In the genomic region with DNA sequence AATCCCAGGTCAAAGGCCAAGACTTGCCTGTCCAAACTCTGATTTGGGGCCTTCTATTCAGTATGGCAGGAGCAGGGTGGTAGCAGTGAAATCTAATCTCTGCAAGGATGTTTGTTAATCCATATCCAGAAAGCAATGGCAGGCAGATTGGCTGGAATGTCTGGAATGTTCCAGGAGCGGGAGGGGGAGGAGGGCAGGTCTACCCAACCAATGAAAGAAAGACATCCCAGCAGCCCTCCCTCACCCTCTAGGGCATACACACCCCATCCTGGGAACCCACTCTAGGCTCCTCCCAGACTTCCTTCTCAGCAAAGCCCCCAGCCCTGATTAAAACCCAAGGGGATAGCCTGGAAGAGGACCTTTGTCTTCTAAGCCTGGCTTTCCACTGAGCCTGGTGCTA, we compare ENCODE assay signal across 11 mouse cellular contexts. TPM values are rescaled to one million over a fixed set of nuclear protein-coding genes. Genes with fewer than 3 reads are reported as not detected.
DNase-seq lines count a peak whose midpoint lies in the region; ATAC-seq and TF ChIP-seq lines count a peak whose summit lies in the region.
"Had no signal": no experiment of that assay in that cellular context is flagged by ENCODE, and none has a peak within 500 bp of the region (broad histone marks: within the 10 kb centered on the region; RNA-seq: fewer than 3 reads in every experiment).

No protein-coding gene starts in this region.

- WGBS in heart, embryonic 12.5 days = 25% methylated on average over 1 of the region's 1 CpGs
- 43% methylated on average over 1 of the region's 1 CpGs for WGBS in lung, postnatal 0 days

- no peak for TF ChIP-seq POLR2A in brain, embryonic 14.5 days (IDR thresholded peaks at IDR 0.05; ENCODE audit: borderline replicate concordance, extremely low read depth, insufficient read depth, insufficient read length, poor library complexity, severe bottlenecking)

- peak; percentile 83 for ATAC-seq in heart, embryonic 12.5 days (ENCODE audit: insufficient number of reproducible peaks, low FRiP score)
- ATAC-seq in lung, postnatal 0 days = peak; percentile 88

- peak; percentile 61 for TF ChIP-seq EP300 in lung, postnatal 0 days (IDR thresholded peaks at IDR 0.05)

- H3K36me3 ChIP-seq in heart, embryonic 12.5 days = peaks cover 33% of the 10 kb centered on the region
- no peaks in the 10 kb centered on the region for H3K36me3 ChIP-seq in lung, postnatal 0 days (ENCODE audit: insufficient read depth, low read length)

- H3K27me3 ChIP-seq in heart, embryonic 12.5 days (replicated peaks) = no peaks in the 10 kb centered on the region
- no peaks in the 10 kb centered on the region for H3K27me3 ChIP-seq in lung, postnatal 0 days (replicated peaks; ENCODE audit: insufficient read depth, low read length)

- peak overlapping the region; percentile 21 for H3K4me3 ChIP-seq in heart, embryonic 12.5 days
- no peak overlapping the region for H3K4me3 ChIP-seq in lung, postnatal 0 days (ENCODE audit: low read depth, low read length)
- H3K4me3 ChIP-seq: erythroblast, embryonic 14.5 days; megakaryocyte, embryonic 14.5 days had no signal

- peaks cover 46% of the 10 kb centered on the region for H3K4me1 ChIP-seq in heart, embryonic 12.5 days (replicated peaks)
- peaks cover 9% of the 10 kb centered on the region; the same call in 1 of the 2 replicates for H3K4me1 ChIP-seq in lung, postnatal 0 days (ENCODE audit: insufficient read depth, low read depth, low read length)
- H3K4me1 ChIP-seq: megakaryocyte, embryonic 14.5 days had no signal

- H3K9ac ChIP-seq in heart, embryonic 12.5 days = peak overlapping the region; percentile 40; the same call in 1 of the 2 replicates
- no peak overlapping the region for H3K9ac ChIP-seq in lung, postnatal 0 days (replicated peaks; ENCODE audit: low read depth)

- no peak for TF ChIP-seq CTCF in brain, embryonic 14.5 days (IDR thresholded peaks at IDR 0.05; ENCODE audit: borderline replicate concordance, extremely low read depth, insufficient read depth, insufficient read length)
- no peak for TF ChIP-seq CTCF in lung, postnatal 0 days (IDR thresholded peaks at IDR 0.05)

- peak overlapping the region; percentile 86 for H3K27ac ChIP-seq in heart, embryonic 12.5 days (ENCODE audit: poor library complexity, severe bottlenecking)
- peak overlapping the region; percentile 38; the same call in 1 of the 2 replicates for H3K27ac ChIP-seq in lung, postnatal 0 days (ENCODE audit: low read length)

- peak overlapping the region; percentile 49 for H3K4me2 ChIP-seq in heart, embryonic 12.5 days
- peak overlapping the region; percentile 25 for H3K4me2 ChIP-seq in lung, postnatal 0 days (replicated peaks; ENCODE audit: low read depth, low read length)

- H3K9me3 ChIP-seq in heart, embryonic 12.5 days (replicated peaks) = no peaks in the 10 kb centered on the region
- no peaks in the 10 kb centered on the region for H3K9me3 ChIP-seq in lung, postnatal 0 days (ENCODE audit: low read length)
- H3K9me3 ChIP-seq: megakaryocyte, embryonic 14.5 days had no signal

- no peak for DNase-seq in heart, adult 8-10 months (ENCODE audit: low spot score)
- DNase-seq in brain, embryonic 14.5 days (ENCODE audit: low read depth) = peak; percentile 44
- peak; percentile 45 to 48 for DNase-seq in kidney, adult 8-10 months
- DNase-seq in lung, postnatal 0 days (ENCODE audit: low spot score) = peak; percentile 79
- DNase-seq in left cerebral cortex, adult 11 months (ENCODE audit: low spot score) = no peak
- no peak for DNase-seq in B cell, adult 2 months
- no peak for DNase-seq in left cerebral cortex, adult 8-10 months (ENCODE audit: low spot score in 2 of 2)

RNA-seq across cellular contexts. Expression of gene Igf2bp1, which starts 23.3 kb away (rescaled TPM):
- 63.2 and 66.9 TPM in 2 replicates for polyA plus RNA-seq in heart, embryonic 12.5 days (2016; fragmentation: Nextera tagmentation; extraction: Ambion mirVana)
- under 1 TPM in 2 of 4 experiments, not detected in 2; 0.03 TPM for total RNA-seq in heart, adult 8-10 months (2022)
- 11.9 and 13.4 TPM in 2 replicates for polyA plus RNA-seq in brain, embryonic 14.5 days (2012; rRNA removed)
- polyA plus RNA-seq in lung, postnatal 0 days (2015; fragmentation: Nextera tagmentation; extraction: Ambion mirVana) = 4.3 and 6.1 TPM in 2 replicates
- under 1 TPM in 1 of 4 experiments, not detected in 3; 0.20 TPM for total RNA-seq in left cerebral cortex, adult 8-10 months (2022)

RNA-seq across cellular contexts. Expression of gene Gip, which starts 41.9 kb away (rescaled TPM):
- not detected in 2 replicates for polyA plus RNA-seq in heart, embryonic 12.5 days (2016; fragmentation: Nextera tagmentation; extraction: Ambion mirVana)
- not detected for total RNA-seq in heart, adult 8-10 months (2022)
- polyA plus RNA-seq in brain, embryonic 14.5 days (2012; rRNA removed) = not detected in 2 replicates
- not detected in 2 replicates for polyA plus RNA-seq in lung, postnatal 0 days (2015; fragmentation: Nextera tagmentation; extraction: Ambion mirVana)
- not detected for total RNA-seq in left cerebral cortex, adult 8-10 months (2022)
- total RNA-seq: CH12.LX had no signal
- polyA plus RNA-seq: erythroblast, embryonic 14.5 days had no signal

RNA-seq across cellular contexts. Expression of gene Snf8, which starts 52.2 kb away (rescaled TPM):
- polyA plus RNA-seq in heart, embryonic 12.5 days (2016; fragmentation: Nextera tagmentation; extraction: Ambion mirVana) = 76.0 and 78.9 TPM in 2 replicates
- total RNA-seq in heart, adult 8-10 months (2022) = 10 to 100 TPM; 41.5 to 49.4 (median 46.7) TPM
- polyA plus RNA-seq in brain, embryonic 14.5 days (2012; rRNA removed) = 52.7 and 60.8 TPM in 2 replicates
- 72.9 and 77.9 TPM in 2 replicates for polyA plus RNA-seq in lung, postnatal 0 days (2015; fragmentation: Nextera tagmentation; extraction: Ambion mirVana)
- 100 to 1,000 TPM in 3 of 4 experiments, 10 to 100 TPM in 1; 98.4 to 106 (median 103) TPM for total RNA-seq in left cerebral cortex, adult 8-10 months (2022)

Comparison
In these comparisons a context has a peak if more than half of its experiments do, and no peak if none do; other contexts are left out.
1. DNase-seq: peak in brain, embryonic 14.5 days (single experiment), kidney, adult 8-10 months (2 of 2) and lung, postnatal 0 days (single experiment); none in heart, adult 8-10 months (single experiment), left cerebral cortex, adult 11 months (single experiment), B cell, adult 2 months (0 of 2) and left cerebral cortex, adult 8-10 months (0 of 2).